Mouse (Mus musculus) frontal cortex, postnatal 14 days (tissue): ENCODE measurements at regions not wholly inside any gene's neighbourhood (a gene's known extent, or its start where the extent isn't known, plus 50 kb on each side); places are given as distances from the start of the nearest gene placed in this dataset.

Experiments used
- DNase-seq, 2 experiments: peaks; one replicate each; pipeline ENCODE4 v3.0.0; 2022; ENCODE audit warnings: low spot score in 2 of 2

GRCm38 (mm10) chr10:38875667-38876245 is 54.2 kb upstream of the Rfpl4b start:
- peak in 1 of 2 experiments; percentile 65 for DNase-seq

DNA sequence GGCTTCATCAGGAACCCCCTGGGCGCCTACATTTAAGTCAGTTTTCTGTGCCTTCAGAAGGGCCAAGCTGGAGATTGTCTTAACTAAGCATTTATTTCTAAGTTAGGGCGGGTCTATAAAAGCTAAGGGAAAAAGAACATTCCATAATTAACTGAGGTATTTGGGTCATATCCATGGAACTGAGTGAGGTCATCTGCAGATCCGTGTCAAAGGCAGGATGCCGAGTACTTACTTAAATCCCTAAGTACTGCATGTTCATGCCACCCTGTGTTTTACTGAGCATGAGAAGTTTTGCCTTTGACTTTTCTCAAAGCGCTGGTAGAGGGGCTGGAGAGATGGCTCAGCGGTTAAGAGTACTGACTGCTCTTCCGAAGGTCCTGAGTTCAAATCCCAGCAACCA is 57.7 kb upstream of the Rfpl4b start:
- no peak for DNase-seq

DNA sequence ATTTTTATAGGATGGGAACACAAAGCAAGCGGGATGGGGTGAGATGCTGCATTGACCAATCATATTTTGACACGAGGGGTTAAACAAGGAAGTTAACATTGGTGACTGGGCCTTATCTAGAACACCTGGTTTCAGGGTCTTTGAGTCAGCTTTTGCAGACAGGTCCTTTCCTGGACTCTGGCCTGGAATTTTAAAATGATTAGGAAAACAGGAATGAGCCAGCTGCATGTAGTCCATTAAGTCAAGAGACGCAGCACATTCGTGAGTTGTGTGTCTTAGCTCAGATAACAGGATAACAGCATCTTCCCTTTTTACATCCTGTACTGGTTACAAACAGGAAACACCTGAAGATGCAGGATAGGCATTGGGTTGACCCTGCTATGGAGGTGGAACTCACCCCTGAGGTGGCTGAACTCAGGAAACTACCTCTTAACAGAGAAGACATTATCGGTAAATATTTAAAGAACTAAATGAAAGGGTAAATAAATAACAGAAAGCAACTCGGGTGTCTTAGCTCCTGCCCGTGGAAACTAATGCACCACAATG is 59.1 kb upstream of the Rfpl4b start:
- no peak for DNase-seq

GRCm38 (mm10) chr10:38882154-38882553 is 60.6 kb upstream of the Rfpl4b start:
- DNase-seq, result no peak

DNA sequence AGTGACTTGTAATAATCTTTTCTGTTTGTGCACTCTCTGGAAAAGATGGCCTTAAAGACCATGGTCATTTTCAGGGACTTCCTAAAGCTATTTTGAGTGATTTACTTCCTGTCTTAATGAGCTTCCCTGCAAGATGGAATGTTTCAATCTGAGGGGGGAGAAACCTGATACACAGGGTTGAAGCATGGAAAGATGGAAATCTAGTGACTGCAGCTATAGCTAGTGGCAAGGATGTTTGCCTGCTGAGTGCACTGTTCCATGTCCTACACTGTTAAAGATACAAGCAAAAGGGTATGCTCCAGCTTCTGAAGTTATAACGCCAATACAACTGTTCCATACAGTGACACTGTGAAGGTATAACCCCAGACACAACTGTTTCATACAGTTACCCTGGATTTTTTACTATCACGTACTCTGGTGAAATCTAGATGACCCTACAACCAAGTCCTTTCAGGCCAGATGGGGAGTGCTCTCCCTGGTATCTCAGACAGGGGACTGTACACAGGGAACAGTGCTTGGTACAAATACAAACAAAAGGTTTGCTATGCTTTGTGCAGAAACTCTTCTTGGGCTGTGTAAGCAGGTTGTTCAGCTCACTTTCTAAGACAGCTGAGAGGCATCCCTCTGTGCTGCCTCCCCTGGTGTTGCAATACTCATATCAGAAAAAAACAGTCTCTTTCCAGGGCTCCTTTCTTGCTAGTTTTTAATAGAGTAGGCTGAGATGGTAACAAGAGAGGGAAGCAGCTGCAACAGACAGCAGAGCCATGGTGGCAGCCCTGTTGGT is 62.4 kb upstream of the Rfpl4b start:
- no peak for DNase-seq

DNA sequence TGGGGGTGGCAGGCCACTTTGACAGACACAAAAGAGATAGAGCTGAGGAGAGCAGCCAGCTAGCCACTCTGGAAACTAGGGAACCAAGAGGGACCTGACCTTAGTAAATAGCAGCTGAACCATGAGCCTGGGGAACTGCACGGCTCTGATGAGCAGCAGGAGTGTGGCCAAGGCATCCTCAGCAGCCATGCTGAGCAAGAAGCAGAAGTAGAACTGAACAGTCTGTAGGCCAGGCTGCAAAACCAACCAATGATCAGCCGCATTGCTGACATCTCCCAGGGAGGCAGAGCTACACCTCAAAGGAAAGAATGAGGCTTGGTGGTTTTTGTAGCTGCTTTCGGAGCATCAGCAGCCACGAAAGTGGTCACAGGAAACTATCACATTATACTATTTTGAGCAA is 63.1 kb upstream of the Rfpl4b start:
- DNase-seq, result no peak

DNA sequence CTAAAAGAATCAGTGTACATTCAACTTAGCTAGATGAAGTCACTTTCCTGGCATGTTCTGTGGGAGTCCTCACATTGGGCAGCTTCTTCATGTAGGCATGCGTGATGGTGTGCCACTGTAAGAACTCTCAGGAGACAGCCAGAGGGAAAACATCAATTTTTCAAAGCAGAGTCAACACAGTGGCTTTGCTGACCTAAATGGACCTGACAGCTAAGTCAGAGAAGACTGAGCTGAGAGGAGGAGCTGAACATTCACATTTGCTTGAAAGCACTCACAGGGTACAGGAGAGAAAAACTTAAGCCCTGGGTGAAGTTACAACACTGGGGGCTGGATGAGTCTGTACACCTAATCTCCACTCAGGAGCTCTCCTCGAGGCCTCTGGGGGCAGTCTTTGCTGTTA is 64.9 kb upstream of the Rfpl4b start:
- no peak for DNase-seq

- DNase-seq, result no peak
Measured at GRCm38 (mm10) chr10:38887896-38888295, 66.3 kb upstream of the Rfpl4b start.

DNA sequence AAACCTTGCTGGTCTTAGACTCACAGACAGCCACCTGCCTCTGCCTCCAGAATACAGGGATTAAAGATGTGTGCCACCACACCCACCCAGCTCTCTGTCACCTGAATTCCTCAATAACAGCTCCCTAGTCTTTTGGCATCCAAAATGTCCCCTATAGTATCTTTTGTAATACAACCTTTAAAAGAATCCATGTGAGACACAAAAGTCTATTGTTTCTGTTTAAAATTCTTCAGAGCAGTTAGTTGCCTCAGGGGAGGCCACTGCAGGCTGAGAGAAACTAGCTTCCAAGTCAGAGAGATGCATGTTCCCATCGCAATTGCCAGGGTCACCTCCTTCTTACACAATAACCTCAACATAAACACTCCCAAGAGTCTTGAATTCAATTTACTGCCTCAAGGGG is 70.6 kb upstream of the Lama4 start:
- no peak for DNase-seq

DNA sequence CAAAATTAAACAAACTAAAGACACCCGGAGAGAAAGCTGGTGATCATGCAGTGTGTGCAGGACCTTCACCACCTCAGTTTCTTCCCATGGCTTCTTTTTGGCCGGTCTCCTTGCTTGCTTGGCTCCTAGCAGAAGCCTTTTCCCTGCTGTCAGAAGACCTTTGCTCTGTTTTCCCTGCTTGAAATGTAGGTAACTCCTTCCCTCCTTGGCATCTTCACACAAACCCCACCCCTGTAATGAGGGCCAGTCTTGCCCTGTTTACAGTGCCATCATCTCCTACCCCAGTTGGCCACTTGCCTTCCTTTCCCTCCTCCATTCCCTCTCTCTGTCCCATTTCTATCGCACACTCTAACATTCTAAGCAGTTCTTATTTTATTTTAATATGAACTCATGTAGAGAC is 69.7 kb upstream of the Lama4 start:
- DNase-seq, result no peak

DNA sequence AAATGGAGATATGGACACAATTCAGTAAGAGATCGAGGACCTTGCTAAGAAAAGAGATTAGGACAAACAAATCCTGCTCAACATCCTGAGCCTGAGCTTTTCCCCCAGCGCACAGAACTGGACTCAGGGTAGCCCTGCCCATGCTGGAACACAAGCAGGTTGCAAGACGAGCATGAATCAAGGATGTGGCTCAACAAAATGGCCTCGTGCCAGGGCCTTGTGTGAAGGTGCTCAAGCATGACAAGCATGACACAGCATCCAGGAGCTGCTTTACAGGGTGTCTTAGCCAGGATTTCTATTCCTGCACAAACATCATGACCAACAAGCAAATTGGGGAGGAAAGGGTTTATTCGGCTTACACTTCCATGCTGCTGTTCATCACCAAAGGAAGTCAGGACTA is 67.7 kb upstream of the Lama4 start:
- no peak for DNase-seq

DNA sequence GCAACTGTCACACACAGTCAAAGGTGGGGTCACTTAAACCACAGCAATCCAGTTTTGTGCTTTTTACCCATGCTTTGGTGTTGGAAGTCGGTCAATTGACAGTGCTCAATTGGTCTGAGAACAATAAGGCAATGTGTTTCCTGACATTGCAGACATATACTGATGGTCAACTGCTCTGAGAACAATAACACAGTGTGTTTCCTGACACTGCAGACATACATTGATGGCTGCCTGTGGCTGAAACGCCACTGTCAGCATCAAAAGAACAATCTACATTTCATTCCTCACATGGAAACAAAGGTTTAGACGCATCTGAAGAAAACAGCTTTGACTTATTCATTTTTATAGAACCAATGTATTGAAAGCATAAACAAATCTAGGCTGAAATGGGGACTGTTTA is 59.2 kb upstream of the Lama4 start:
- no peak for DNase-seq

DNA sequence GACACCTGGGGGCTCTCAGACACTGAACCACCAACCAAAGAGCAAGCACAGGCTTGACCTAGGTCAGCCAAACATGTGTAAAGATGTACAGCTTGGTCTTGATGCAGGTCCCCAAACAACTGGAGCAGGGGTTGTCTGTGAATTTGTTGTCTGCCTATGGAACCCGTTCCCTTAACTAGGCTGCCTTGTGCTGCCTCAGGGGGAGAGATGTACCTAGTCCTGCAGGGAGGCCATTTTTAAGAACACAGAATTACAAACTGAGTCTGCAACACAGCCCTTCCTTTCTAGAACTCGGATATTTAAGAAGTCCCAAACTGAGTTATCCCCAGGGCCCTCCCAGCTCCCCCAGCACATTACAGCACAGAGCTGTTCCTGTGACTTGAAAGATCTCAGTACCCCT is 57.5 kb upstream of the Lama4 start:
- no peak for DNase-seq

DNA sequence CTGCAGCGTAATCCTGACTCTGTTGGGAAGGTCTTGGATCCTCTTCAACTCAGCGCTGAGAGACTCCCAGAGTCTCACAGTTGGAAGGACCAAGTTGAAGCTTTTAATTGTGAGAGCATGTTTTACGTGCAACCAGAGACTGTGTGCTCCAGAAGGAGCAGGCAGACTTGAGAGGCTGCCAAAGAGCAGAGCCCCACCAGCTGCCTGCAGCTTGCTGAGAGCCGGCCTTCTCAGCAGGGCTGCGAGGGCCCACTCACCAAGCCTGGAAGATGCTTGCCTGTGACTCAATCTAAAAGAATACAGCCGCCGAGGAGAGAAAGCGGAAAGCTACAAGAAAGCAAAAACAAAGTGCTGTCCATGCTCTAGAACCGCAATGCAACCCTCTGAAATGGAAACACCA is 57.0 kb upstream of the Lama4 start:
- peak; percentile 58 for DNase-seq

GRCm38 (mm10) chr10:38909152-38909732 is 56.1 kb upstream of the Lama4 start:
- no peak for DNase-seq

- DNase-seq, result no peak
Measured at GRCm38 (mm10) chr10:38909843-38910242, 55.5 kb upstream of the Lama4 start.

DNA sequence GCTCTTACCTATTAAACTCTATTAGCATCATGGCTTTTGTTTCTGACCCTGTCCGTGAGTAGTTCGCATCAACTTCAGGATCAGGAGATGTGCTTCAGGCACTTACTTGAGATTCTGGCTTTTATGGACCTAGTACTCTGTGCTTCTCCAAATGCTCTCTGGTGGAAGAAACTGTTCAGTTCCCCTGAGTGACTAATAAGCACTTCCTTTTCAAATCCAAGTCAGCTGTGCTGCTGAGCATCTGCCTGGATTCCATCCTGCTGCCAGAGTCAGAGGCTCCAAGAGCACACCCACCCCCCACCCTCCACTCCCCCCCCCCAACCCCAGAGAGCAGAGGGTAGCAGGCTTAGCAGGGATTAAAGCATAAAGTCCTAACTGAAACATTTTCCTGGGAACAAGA is 52.3 kb upstream of the Lama4 start:
- DNase-seq, result no peak
